Mouse (Mus musculus) T-helper 17 cell (primary cell): ENCODE data around the gene Uggt1.

Experiments used
- in situ Hi-C, 2 experiments: fragments of 300-600 bp; cut with MboI, MseI; formaldehyde crosslinking; loops; 1 replicate in 1 of 2; 2 replicates in 1 of 2; pipeline ENCODE4 v1.15.1; 2025; ENCODE audit warnings: high pct_unique_total_duplicates in 2 of 2

Uggt1 gene

GRCm38 (mm10) chr1:36194482-36194881, 50.0 kb downstream of the Uggt1 start:
- in situ Hi-C loops, result no loop called here

DNA sequence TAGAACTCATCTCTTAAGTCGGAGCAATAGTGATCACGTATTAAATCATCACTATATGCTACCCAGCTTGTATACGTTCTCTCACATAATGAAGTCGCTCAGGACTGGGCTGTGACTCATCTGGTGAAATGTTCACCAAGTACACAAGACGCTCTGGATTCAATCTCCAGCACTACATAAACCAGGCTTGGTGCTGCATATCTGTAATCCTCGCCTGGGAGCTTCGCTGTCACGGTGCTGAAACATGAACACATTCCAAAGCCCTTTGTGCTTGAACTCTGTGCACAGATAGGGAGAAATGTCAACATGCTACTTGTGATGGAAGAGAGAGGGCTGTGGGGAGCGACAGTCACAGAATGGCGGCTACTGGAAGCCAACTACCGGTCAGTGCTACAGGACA, 52.6 kb downstream of the Uggt1 start:
- in situ Hi-C loops, result no loop called here

GRCm38 (mm10) chr1:36180038-36180437, 64.5 kb downstream of the Uggt1 start:
- in situ Hi-C loops, result no loop called here

DNA sequence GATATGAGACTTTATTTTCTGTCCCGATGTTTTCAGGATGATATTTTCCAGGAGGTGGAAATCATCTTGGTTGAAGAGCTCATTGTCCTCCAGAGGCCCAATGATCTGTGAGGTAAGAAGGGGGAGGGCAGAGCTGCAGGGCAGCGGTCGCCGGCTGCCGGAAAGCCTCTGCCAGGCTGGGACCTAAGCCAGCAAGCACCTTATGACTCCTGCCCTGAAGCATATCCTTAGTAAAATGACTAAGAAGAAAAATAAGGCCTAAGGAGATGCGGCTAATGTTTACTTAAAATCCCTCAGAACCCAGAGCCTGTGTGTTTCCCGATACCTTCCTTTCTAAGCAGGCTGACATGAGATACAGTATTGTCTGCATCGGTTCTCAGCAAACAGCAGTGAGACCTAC, 71.1 kb downstream of the Uggt1 start:
- in situ Hi-C loops, result no loop called here

GRCm38 (mm10) chr1:36172941-36173340, 71.6 kb downstream of the Uggt1 start:
- in situ Hi-C loops, result no loop called here

- in situ Hi-C loops, result no loop called here
Measured at GRCm38 (mm10) chr1:36162687-36163086, 81.8 kb downstream of the Uggt1 start.

GRCm38 (mm10) chr1:36161208-36161607, 83.3 kb downstream of the Uggt1 start:
- in situ Hi-C loops, result no loop called here

DNA sequence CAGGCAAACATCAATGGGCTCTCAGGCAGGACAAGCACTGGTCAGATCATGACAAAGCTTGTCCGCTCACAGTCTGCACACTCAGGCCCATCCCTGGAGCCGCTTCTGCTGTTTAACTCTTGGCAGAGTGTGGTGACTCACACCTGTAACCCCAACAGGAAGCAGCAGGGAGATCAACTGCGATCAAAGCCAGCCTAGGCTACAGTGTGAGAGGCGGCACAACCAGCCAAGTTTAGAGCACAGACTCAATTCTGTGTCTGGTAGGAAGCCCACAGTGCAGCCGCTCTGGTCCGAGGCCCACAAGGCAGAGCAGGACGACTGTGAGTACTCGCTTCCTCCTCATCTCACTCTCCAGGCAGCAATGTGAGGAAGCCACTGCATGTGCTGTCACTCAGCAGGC, 84.3 kb downstream of the Uggt1 start:
- in situ Hi-C loops, result no loop called here

DNA sequence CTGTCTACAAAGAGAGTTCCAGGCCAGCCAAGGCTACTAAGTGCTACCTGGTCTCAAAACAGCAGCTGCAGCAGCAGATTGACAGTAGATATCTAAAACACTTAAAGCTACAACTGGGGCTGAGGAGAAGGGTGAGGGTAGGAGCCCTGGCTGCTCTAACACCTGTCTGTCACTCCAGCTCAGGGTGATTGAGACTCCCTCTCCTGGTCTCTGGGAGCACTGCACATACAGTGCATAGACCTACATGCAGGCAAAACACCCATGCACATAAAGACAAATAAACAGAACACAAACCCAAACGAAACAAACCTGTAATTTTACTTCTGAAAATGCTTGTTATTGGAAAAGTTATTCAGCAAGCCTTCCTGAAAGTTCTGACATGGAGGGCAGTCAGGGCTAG, 95.1 kb downstream of the Uggt1 start:
- in situ Hi-C loops, result no loop called here

DNA sequence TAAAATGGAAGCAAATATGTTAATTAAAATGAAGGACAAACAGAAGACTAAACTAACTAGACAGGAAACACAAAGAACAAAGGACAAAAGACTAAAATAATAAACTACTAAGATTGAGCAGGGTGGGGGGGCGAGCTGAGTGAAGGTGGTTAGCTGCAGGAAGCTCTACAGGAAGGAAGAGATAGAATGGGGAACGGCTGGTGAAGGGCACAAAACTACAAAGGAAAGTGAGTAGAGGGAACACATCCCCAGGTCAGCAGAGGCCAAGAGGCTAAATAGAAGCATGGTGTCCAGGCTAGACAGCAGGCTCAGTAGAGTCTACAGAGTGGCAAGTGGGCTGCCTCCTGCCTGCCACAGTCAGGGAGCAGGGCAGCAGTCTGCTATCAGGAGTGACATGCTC, 95.7 kb downstream of the Uggt1 start:
- in situ Hi-C loops, result no loop called here

GRCm38 (mm10) chr1:36145050-36145449, 99.5 kb downstream of the Uggt1 start:
- in situ Hi-C loops, result no loop called here

GRCm38 (mm10) chr1:36140311-36140710, 104.2 kb downstream of the Uggt1 start:
- in situ Hi-C loops, result no loop called here

DNA sequence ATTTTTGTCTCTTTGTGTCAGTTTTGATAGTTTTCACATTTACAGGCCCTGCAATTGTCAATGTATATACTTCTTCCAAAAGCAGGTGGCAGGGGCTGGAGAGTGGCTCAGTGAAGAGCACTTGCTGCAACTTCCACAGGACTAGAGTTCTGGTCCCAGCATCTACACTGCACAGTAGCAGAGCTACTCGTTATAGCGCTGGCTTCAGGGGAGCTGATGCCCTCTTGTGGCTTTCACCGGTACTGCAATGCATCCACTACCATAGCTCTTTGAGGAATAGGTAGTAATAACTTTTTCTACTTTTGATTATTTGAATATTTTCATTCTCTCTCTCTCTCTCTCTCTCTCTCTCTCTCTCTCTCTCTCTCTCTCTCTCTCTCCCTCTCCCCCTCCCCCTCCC, 109.9 kb downstream of the Uggt1 start:
- in situ Hi-C loops, result loop anchor here in 1 of 2 experiments (5.0 to 10.0 kb wide), 2 partner anchors 290 to 407 kb away; no protein-coding TSS in a partner anchor

DNA sequence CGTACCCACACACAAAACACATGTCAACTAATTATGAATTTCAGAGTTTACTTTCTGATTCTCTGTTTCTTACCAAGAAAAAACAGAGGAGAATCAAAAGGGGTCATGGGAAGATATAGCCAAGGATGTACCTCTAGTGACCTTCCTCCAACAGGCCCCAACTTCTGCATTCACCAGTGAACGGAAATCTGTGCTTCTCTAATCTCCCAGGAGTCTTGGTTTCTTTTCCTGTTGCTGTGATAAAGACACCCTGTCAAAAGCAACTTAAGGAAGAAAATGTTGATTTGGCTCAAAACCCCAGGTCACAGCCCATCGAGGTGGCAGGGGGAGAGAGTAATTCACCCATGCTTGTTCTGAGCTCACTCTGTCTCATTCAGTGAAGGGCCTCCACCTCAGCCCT, 110.9 kb downstream of the Uggt1 start:
- in situ Hi-C loops, result loop anchor here in 1 of 2 experiments (5.0 to 10.0 kb wide), 2 partner anchors 289 to 406 kb away; no protein-coding TSS in a partner anchor

DNA sequence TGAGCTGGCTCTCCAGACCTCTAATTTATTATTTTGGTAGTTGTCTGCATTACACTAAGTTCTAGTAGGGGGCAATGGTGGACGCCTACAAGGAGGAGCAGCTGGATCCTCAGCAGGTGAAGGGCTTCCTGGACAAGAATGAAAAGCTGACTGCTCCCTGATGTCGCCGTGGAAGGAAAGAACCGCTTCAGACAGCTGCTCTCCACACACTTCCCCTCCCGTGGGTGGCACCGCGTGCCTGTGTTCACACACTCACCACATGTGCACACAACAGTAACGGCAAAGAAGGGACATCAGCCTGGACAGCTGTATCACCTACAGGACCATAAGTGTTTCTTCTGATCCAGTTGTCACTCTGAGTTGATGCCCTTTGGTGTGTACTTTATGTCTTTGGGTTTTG, 111.5 kb downstream of the Uggt1 start:
- in situ Hi-C loops, result loop anchor here in 1 of 2 experiments (5.0 to 10.0 kb wide), 2 partner anchors 288 to 406 kb away; no protein-coding TSS in a partner anchor

- in situ Hi-C loops, result loop anchor here in 1 of 2 experiments (5.0 to 10.0 kb wide), 2 partner anchors 287 to 405 kb away; no protein-coding TSS in a partner anchor
Measured at GRCm38 (mm10) chr1:36132211-36132610, 112.3 kb downstream of the Uggt1 start.

- in situ Hi-C loops, result loop anchor here in 1 of 2 experiments (5.0 to 10.0 kb wide), 2 partner anchors 287 to 404 kb away; no protein-coding TSS in a partner anchor
Measured at GRCm38 (mm10) chr1:36131766-36132165, 112.8 kb downstream of the Uggt1 start.

GRCm38 (mm10) chr1:36131154-36131553, 113.4 kb downstream of the Uggt1 start:
- in situ Hi-C loops, result loop anchor here in 1 of 2 experiments (5.0 to 10.0 kb wide), 2 partner anchors 286 to 404 kb away; no protein-coding TSS in a partner anchor

GRCm38 (mm10) chr1:36130307-36131035, 114.0 kb downstream of the Uggt1 start:
- in situ Hi-C loops, result loop anchor here in 1 of 2 experiments (5.0 to 10.0 kb wide), 2 partner anchors 286 to 403 kb away; no protein-coding TSS in a partner anchor

DNA sequence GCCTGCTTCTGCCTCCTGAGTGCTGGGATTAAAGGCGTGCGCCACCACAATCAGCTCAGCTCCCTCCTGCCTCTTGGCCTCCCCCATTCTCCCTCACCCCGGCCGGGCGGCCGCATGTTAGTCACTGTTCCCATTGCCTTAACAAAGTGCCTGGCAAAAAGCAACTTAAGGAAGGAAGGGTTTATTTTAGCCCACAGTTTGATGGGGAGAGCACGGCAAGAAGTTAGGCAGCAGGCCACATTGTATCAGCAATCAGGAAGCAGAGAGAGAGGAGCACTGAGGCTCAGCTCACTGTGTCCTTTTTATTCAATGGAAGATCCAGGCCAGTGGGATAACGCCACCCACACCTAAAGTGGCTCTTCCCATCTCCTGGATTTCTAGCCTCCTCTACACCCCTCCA, 114.6 kb downstream of the Uggt1 start:
- in situ Hi-C loops, result loop anchor here (5.0 to 10.0 kb wide), 2 partner anchors 285 to 403 kb away; no protein-coding TSS in a partner anchor

- in situ Hi-C loops, result loop anchor here in 1 of 2 experiments (5.0 kb wide), 1 partner anchor 402 kb away; no protein-coding TSS in a partner anchor
Measured at GRCm38 (mm10) chr1:36129126-36129525, 115.4 kb downstream of the Uggt1 start.

- in situ Hi-C loops, result loop anchor here in 1 of 2 experiments (5.0 kb wide), 1 partner anchor 398 kb away; no protein-coding TSS in a partner anchor
Measured at GRCm38 (mm10) chr1:36125076-36125475, 119.4 kb downstream of the Uggt1 start.

DNA sequence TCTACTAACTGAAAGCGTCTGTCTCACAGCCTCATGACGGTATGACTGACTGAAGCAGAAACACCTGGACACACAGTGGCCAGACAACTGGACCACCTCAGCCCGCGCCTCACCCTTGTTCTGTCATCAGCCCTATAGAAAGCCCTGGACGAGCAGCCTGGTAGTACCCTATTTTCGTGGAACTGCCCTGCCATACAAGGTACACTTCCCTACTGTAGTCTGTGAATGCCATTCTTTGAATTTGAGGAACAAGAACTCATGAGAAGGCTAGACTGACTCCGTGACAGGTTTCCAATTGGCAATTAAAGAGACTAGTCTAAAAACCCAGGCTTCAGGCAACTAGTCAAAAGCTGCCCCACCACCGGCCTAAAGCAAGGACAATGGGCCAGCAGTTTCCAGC, 123.3 kb downstream of the Uggt1 start:
- in situ Hi-C loops, result no loop called here
